Mouse (Mus musculus) megakaryocyte, embryonic 14.5 days (primary cell): ENCODE results near the gene Olfr170.
"Not testable (repeated sequence)": the region's sequence is repeated elsewhere in the genome, so short reads cannot be mapped to it uniquely, and the experiment has no call there.

Experiments
- FLI1 ChIP-seq: IDR thresholded peaks from 2 replicates; pipeline ENCODE4 v1.6.1; 2012; ENCODE audit warnings: low read length, inconsistent platforms, mixed read lengths
- GATA1 ChIP-seq: IDR thresholded peaks from 3 replicates; pipeline ENCODE4 v1.6.1; 2012; ENCODE audit warnings: mixed read lengths, low read length, inconsistent platforms, borderline replicate concordance

DNA sequence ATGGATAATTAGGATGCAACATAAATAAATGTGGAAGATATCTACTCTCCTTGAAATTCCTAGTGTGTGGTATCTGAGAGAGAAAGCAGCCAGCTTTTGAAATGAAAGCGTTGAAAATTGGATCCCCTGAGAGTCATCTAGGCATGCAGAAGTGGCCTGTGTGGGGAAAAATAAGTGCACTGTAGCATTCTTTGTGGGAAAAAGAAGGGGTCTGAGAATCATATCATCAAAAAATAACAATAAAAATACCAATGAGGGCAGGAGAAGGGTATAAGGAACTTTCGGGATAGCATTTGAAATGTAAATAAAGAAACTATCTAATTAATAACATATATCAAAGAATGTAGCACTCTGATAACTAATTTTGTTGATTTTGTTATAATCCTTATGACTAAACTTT lies 40.0 kb downstream of the Olfr170 start, which contains the start of gene Olfr169:
- not testable (repeated sequence) for TF ChIP-seq FLI1, GATA1
